Mouse (Mus musculus): ENCODE measurements around the gene Cybc1. TPM values are rescaled to one million over a fixed set of nuclear protein-coding genes. Genes with fewer than 3 reads are reported as not detected.

Gene Cybc1
- polyA plus RNA-seq, 1 experiment from 2014 or later = 43.4 TPM

DNA sequence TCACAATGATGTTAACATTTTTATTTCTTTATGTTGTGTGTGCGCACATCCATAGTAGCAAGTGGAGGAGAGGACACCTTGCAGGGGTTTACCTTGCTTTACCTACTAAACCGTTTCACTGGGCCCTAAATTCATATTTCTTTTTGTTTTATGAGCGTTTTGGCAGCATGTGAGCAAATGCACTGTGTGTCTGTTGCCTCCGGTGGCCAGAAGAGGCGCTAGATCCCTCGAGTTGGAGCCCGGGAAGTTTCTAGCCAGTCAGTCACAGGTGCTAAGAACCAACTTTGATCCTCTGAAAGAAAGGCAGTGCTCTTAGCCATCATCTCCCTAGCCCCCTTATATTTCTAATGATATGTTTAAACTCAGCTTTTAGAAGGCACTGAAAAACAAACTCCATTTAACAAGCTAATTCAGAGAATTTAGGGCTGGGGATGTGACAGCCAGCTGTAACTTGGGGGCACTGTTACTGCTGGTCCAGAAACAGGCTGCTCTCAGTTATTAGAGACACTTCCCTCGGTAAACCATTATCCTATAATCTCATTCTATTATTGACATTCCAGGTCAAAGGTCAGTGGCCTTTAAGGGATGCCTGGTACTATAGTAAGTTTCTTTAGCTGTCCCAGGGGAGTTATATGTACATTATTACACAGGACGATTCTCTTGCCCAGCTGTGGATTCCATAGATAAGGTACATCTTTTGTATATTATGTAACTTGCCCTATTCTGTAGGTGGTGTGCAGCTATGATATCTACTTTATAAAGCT lies 6.5 kb upstream of the Cybc1 start:
- no peak overlapping the region for H3K9ac ChIP-seq

DNA sequence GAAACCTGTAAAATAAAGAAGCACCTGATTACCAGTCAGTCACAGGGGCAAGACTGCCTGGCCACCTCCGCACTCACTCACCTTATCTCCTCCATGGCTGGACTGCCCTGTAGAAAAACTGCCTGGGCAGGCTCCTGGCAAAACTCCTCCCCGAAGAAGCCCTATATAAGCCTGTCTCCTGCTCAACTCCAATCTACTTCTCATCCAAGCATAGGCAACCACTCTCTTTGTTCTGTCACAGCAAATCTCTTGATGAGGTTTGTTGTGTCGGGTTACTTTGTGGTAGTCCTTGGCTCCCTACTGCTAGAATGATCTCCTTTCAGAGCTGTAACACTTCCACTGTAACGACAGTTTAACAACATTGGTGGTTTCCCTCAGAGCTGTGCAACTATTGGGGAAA lies 3.6 kb upstream of the Cybc1 start:
- 42% methylated on average over 4 of the region's 4 CpGs for WGBS
- H3K27me3 ChIP-seq = no peaks in the 10 kb centered on the region
- H3K36me3 ChIP-seq = no peaks in the 10 kb centered on the region
- no peak overlapping the region for H3K9ac ChIP-seq
- H3K9me3 ChIP-seq = no peaks in the 10 kb centered on the region
- H3K4me2 ChIP-seq = no peak overlapping the region
- H3K4me1 ChIP-seq = peaks cover 26% of the 10 kb centered on the region
- no peak overlapping the region for H3K27ac ChIP-seq
- H3K4me3 ChIP-seq = no peak overlapping the region
- no peak for ATAC-seq (ENCODE audit: insufficient number of reproducible peaks, low FRiP score, low TSS enrichment, low read depth)

More for the DNA sequence above, 6.5 kb upstream of the Cybc1 start:
- 30% methylated on average over 9 of the region's 9 CpGs for WGBS
- no peak overlapping the region for H3K4me3 ChIP-seq
- H3K9me3 ChIP-seq = no peaks in the 10 kb centered on the region
- peak overlapping the region; percentile 45 for H3K4me2 ChIP-seq
- peaks cover 19% of the 10 kb centered on the region for H3K4me1 ChIP-seq
- H3K36me3 ChIP-seq = peaks cover 13% of the 10 kb centered on the region
- no peak for ATAC-seq (ENCODE audit: insufficient number of reproducible peaks, low FRiP score, low TSS enrichment, low read depth)
- peak overlapping the region; percentile 100 for H3K27ac ChIP-seq
- H3K27me3 ChIP-seq = no peaks in the 10 kb centered on the region

DNA sequence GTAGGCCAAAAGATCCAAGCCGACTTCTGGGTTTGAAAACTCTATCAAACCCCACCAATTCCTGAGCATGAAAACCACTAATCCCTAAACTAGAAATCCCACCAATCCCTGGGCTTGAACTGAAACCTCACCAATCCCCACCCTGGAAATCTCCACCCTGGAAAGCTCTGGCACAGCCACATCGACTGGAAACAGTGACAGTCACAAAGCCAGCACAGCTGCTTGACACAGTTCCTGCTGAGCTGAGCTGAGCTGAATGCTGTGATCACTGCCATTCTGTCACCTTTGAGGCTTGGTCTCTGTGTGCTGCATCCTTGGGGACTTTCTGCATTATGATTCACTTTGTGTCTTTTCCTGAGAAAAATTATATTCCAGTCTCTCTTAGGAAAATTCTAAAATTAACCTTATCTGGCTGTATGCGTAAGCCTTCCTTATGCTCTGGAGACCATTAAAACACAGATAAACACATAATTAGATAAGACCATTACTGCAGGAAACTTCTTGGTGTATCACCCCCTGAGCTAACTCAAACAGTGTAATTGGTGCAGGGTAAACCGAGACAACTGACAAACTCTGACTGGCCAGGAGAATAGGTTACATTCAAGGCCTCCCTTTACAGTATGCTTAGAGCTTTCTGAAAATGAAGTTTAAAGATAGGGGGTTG lies 2.6 kb upstream of the Cybc1 start:
- Histone ChIP-seq H3K9ac (no peak overlapping the region), H3K4me1 (peaks cover 30% of the 10 kb centered on the region), H3K9me3 (no peaks in the 10 kb centered on the region), H3K27ac (no peak overlapping the region), H3K27me3 (no peaks in the 10 kb centered on the region), H3K4me3 (no peak overlapping the region), H3K4me2 (no peak overlapping the region), H3K36me3 (peaks cover 6% of the 10 kb centered on the region)
- ATAC-seq (ENCODE audit: insufficient number of reproducible peaks, low FRiP score, low TSS enrichment, low read depth) = no peak
- 50% methylated on average over 4 of the region's 4 CpGs for WGBS

DNA sequence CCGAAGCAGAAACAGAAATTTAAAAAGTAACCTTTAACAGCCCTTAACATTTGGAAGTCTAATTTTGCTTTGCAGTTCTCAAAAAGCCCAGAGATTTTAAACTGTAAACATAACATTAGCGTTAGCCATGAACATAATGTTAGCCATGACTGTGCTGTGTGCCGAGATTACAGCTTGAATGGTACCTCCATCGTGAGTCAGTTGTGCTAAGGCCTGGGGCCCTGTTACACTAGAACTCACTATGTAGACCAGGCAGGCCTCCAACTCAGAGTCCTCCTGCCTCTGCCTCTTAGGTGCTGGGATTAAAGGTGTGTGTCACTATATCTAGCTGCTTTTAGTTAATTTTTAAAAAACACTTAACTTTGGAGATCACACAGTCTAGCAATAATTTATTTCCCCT lies 2.1 kb upstream of the Cybc1 start:
- ATAC-seq (ENCODE audit: insufficient number of reproducible peaks, low FRiP score, low TSS enrichment, low read depth) = no peak
- Histone ChIP-seq H3K27me3 (no peaks in the 10 kb centered on the region), H3K9me3 (no peaks in the 10 kb centered on the region), H3K4me1 (peaks cover 28% of the 10 kb centered on the region), H3K27ac (no peak overlapping the region), H3K9ac (no peak overlapping the region), H3K4me3 (no peak overlapping the region), H3K36me3 (peaks cover 12% of the 10 kb centered on the region), H3K4me2 (no peak overlapping the region)
- 74% methylated on average over 4 of the region's 4 CpGs for WGBS

DNA sequence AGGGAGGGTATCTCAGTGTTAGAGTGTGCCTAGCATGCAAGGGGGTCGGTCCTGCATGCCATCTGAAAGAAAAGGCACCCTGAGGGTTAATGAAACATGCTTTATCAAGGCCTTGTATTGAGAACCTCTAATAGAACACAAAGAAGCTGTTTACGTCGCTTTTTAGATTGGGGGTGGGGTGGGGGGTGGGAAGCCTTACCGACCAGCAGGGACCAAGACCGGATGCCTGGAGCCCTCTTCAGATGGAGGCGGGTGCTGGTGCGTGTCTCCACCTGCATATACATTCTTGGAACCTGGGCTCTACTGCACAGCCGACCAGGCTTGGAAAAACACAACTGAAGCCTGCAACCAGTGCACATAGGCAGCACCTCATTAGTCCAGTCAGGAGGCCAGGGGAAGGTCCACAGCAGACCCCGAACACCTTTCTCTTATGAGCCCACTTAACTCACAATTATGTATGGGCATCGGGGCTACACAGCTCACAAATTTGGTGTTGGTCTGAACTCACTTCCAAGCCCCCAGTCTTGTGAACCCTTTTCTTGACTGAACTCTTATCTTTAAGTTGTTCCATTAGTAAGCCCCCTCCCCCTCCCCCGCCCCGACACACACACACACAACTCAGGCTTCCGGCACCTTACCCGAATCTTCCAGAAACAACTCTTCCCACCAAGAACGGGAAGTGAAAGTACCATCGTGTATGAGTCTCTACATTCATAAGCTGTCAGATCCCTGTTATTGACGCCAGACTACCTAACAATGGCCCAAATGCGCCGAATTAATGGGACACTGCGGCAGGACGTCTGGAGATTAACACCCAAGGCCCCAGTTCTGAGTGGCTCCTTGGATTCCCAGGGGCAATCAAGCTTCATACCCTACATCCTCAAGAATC lies 749 bp downstream of the Cybc1 start:
- Histone ChIP-seq H3K27ac (peak overlapping the region; percentile 82), H3K36me3 (peaks cover 40% of the 10 kb centered on the region), H3K4me3 (peak overlapping the region; percentile 61), H3K9ac (peak overlapping the region; percentile 35), H3K27me3 (no peaks in the 10 kb centered on the region), H3K9me3 (no peaks in the 10 kb centered on the region), H3K4me2 (peak overlapping the region; percentile 72), H3K4me1 (peaks cover 22% of the 10 kb centered on the region)
- no peak for ATAC-seq (ENCODE audit: insufficient number of reproducible peaks, low FRiP score, low TSS enrichment, low read depth)
- WGBS = 21% methylated on average over 21 of the region's 21 CpGs

DNA sequence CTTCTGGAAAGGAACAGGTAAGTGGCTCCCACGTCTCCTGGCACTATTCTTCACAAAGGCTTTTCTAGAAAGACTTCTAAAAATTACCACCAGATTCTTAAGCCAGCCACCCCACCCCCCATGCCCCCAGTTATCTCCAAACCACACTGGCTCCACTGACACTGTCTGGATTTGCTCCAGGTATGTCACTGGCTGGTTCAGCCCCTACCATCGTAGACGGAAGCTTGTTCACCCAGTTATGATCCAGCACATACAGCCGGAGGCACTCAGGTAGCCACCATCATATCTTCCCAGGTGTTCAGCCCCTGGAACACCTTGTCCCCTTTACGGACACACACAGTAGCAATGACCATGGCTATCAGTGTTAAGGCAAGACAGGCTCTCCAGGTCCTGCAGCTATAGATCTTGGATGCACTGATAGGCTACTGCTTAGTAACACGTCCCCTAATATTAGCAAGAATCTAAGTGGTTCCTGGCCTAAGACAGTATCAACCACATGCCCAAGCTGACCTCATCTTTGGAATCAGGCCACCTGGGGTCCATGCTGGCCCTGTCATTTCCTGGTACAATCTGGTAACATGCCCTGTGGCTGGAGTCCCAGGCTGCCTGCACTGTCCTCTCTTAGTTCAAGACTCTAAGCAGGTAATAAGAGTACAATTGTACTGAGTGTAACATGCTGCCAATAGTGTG lies 7.7 kb downstream of the Cybc1 start:
- ATAC-seq (ENCODE audit: insufficient number of reproducible peaks, low FRiP score, low TSS enrichment, low read depth) = no peak
- H3K9ac ChIP-seq = no peak overlapping the region
- no peaks in the 10 kb centered on the region for H3K9me3 ChIP-seq
- no peak overlapping the region for H3K4me2 ChIP-seq
- no peak overlapping the region for H3K27ac ChIP-seq
- H3K4me3 ChIP-seq = no peak overlapping the region
- peaks cover 92% of the 10 kb centered on the region for H3K36me3 ChIP-seq
- no peaks in the 10 kb centered on the region for H3K4me1 ChIP-seq
- H3K27me3 ChIP-seq = no peaks in the 10 kb centered on the region
- WGBS = 86% methylated on average over 6 of the region's 6 CpGs

DNA sequence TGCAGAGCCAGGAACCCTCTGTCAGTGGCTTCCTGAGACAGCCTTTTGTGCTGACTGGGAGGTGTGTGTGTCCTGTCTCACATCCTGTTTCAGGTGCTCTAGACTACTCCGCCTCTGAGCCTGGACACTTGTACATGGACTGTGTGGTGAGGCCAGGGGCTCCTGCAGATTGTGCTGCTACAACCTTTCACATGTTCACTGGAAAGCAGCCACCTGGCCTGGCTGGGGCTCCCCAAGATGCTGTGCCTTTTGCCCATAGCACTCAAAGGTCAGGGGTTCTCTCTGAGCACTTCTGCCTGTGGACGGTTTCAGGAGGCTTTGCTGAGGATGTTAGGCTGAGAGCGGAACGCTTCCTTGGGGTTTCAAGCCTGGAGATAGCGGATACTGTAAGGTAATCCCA lies 8.4 kb downstream of the Cybc1 start:
- H3K4me3 ChIP-seq = no peak overlapping the region
- no peak overlapping the region for H3K4me2 ChIP-seq
- H3K9me3 ChIP-seq = no peaks in the 10 kb centered on the region
- peaks cover 88% of the 10 kb centered on the region for H3K36me3 ChIP-seq
- no peaks in the 10 kb centered on the region for H3K27me3 ChIP-seq
- H3K27ac ChIP-seq = no peak overlapping the region
- H3K4me1 ChIP-seq = no peaks in the 10 kb centered on the region
- WGBS = 87% methylated on average over 5 of the region's 5 CpGs
- ATAC-seq (ENCODE audit: insufficient number of reproducible peaks, low FRiP score, low TSS enrichment, low read depth) = no peak
- H3K9ac ChIP-seq = no peak overlapping the region

DNA sequence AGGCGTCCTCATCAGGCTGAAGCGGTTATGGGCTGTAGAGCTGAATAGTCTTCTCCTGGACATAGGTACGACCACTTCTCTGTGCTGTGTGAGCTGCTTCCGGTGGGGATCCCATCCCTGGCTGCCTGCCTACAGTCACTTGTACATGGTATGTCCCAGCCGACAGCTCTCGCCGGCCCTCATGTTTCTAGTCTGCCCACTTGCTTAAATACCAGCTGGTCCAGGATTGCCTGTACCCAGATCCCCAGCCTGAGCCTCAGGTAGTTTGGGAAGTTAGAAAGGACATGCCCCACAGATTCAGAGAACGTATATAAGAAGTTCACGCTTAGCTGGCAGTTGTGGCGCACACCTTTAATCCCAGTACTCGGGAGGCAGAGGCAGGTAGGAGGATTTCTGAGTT lies 9.3 kb downstream of the Cybc1 start:
- H3K4me1 ChIP-seq = no peaks in the 10 kb centered on the region
- H3K27ac ChIP-seq = no peak overlapping the region
- H3K27me3 ChIP-seq = no peaks in the 10 kb centered on the region
- 89% methylated on average over 11 of the region's 11 CpGs for WGBS
- no peaks in the 10 kb centered on the region for H3K9me3 ChIP-seq
- peaks cover 80% of the 10 kb centered on the region for H3K36me3 ChIP-seq
- no peak overlapping the region for H3K4me2 ChIP-seq
- no peak for ATAC-seq (ENCODE audit: insufficient number of reproducible peaks, low FRiP score, low TSS enrichment, low read depth)
- H3K9ac ChIP-seq = no peak overlapping the region
- no peak overlapping the region for H3K4me3 ChIP-seq

DNA sequence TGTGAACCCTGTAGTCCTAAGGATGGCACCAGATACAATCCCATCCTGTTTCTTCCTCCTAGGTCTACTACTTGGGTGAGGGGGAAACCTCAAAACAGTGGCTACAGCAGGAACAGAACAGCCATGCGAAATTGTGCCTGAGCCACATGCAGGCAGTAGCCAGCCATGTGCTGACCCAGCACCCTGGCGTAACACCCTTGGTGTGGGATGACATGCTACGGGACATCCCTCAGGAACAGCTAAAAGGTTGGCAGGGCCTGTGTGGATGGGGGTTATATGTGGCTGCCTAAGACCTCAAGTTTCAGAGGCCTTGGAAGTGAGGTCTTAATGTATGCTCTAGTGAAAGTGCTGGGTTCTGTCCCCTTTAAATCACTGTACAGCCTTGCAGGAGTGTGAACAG lies 12.3 kb downstream of the Cybc1 start:
- no peak overlapping the region for H3K9ac ChIP-seq
- no peak for ATAC-seq (ENCODE audit: insufficient number of reproducible peaks, low FRiP score, low TSS enrichment, low read depth)
- no peaks in the 10 kb centered on the region for H3K9me3 ChIP-seq
- H3K27ac ChIP-seq = no peak overlapping the region
- H3K36me3 ChIP-seq = peaks cover 59% of the 10 kb centered on the region
- no peaks in the 10 kb centered on the region for H3K27me3 ChIP-seq
- 92% methylated on average over 3 of the region's 3 CpGs for WGBS
- no peak overlapping the region for H3K4me3 ChIP-seq
- no peaks in the 10 kb centered on the region for H3K4me1 ChIP-seq
- H3K4me2 ChIP-seq = no peak overlapping the region

DNA sequence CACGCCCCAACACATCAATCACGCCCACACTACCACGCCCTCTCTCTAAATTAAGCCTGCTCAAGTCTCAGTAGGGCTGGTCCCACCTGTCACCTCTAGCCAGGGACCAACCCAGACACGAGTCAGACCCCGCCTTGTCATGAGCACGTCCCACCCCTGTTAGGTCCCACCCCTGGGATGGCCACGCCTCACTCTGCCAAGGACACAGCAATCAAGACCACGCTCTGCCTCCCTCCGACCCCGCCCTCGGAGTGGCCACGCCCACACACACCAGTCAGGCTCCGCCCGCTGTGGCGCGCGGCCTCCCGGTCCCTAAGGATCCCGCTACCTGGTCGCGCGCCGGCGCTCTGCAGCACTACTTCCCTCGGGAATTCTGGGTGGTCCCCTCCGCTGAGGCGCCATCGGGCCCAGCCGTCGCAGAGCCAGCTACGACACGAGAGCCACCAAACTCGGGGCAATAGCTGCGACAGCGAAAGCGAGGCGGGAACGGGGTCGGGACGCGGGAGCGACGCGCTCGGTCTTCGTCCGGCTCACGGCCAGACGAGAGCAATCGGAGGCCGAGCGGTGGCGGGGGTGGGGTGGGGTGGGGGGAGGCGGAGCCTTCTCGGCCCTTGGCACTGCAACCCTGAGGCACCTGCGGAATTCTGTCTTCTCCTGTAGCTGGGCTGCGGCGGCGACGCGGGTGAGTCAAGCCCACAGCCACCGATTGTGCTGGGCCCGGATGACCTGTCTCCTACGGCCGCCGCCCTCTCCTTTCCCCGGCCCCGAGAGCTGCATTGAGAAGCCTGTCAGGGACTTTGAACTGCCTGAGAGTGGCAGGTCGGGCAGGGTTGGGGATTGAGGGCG lies 24.7 kb downstream of the Cybc1 start, which contains the start of the genes Hexdc and Ogfod3:
Gene Hexdc (plus strand): TSS at position 273 of the 846 bp plus-strand sequence.
Gene Ogfod3 (minus strand): TSS at position 551 of the 846 bp plus-strand sequence.
- Histone ChIP-seq H3K9ac (peak within 1 kb of the TSS; percentile 75), H3K27ac (peak within 1 kb of the TSS; percentile 91), H3K36me3 (0 out of 2 replicates have a peak, but pooled peaks cover 3% of the 10 kb centered on the region), H3K4me2 (peak within 1 kb of the TSS; percentile 79), H3K4me1 (peaks cover 9% of the 10 kb centered on the region), H3K27me3 (no peaks in the 10 kb centered on the region), H3K9me3 (no peaks in the 10 kb centered on the region), H3K4me3 (peak within 1 kb of the TSS; percentile 80)
- ATAC-seq (ENCODE audit: insufficient number of reproducible peaks, low FRiP score, low TSS enrichment, low read depth) = peak; percentile 97
- under 1% methylated on average over 63 of the region's 70 CpGs for WGBS

DNA sequence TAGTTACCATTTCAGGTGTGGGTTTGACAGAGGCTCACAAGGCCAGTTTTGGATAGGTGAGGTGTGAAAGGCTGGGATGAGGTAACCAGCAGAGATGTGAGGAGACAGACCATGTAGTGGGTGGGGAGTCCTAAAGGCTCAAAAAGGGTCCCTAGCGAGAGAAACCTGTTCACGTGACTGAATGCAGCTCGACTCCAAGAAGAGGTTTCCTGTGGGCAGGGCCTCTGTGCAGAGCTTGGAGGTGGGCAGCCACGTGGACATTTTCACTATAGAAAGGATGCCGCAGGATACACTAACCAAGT lies 25.3 kb downstream of the Cybc1 start:
- H3K4me2 ChIP-seq = peak overlapping the region; percentile 79
- H3K27me3 ChIP-seq = no peaks in the 10 kb centered on the region
- H3K27ac ChIP-seq = peak overlapping the region; percentile 91
- H3K4me3 ChIP-seq = peak overlapping the region; percentile 80
- ATAC-seq (ENCODE audit: insufficient number of reproducible peaks, low FRiP score, low TSS enrichment, low read depth) = no peak
- H3K9ac ChIP-seq = no peak overlapping the region
- WGBS = 0% methylated on average over 5 of the region's 5 CpGs
- peaks cover 9% of the 10 kb centered on the region for H3K4me1 ChIP-seq
- no peaks in the 10 kb centered on the region for H3K9me3 ChIP-seq
- H3K36me3 ChIP-seq = 0 out of 2 replicates have a peak, but pooled peaks cover 3% of the 10 kb centered on the region
